Mouse (Mus musculus): ENCODE results near the gene Il1f10. TPM values are rescaled to one million over a fixed set of nuclear protein-coding genes. Genes with fewer than 3 reads are reported as not detected.

Il1f10 gene
- polyA plus RNA-seq (2014; fragmentation: Nextera tagmentation; extraction: Ambion mirVana) = not detected in 2 replicates

DNA sequence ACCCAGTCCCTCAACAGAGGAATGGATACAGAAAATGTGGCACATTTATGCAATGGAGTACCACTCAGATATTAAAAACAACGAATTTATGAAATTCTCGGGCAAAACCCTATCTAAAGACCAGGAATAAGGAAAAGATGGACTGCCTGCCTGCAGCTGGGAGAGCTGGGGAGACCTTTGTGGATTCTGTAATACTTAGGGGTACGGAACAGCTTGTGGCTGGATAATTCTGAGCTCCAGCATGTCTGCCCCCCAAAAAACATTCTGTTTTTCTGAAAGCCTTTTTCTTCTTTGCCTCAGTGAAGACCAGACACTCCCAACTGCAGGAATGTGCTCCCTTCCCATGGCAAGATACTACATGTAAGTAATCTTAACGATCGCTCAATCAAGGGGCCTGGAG is at the start of gene Il1f10:
Il1f10 (plus strand) TSS at position 301 of the 400 bp plus-strand sequence.
- Histone ChIP-seq H3K4me3 (ENCODE audit: low read depth, low read length) (no peak within 1 kb of the TSS), H3K27me3 (ENCODE audit: control insufficient read depth, insufficient read depth, low read length) (no peaks in the 10 kb centered on the region), H3K4me2 (no peak within 1 kb of the TSS), H3K27ac (ENCODE audit: low read depth, low read length) (no peak within 1 kb of the TSS), H3K4me1 (ENCODE audit: control insufficient read depth, insufficient read depth, low read length) (no peaks in the 10 kb centered on the region), H3K9me3 (ENCODE audit: control insufficient read depth, low read length) (no peaks in the 10 kb centered on the region), H3K36me3 (ENCODE audit: control insufficient read depth, insufficient read depth, low read length) (no peaks in the 10 kb centered on the region), H3K9ac (ENCODE audit: low read length) (no peak within 1 kb of the TSS)
- WGBS = 84% methylated on average over 5 of the region's 5 CpGs
- no peak for DNase-seq (ENCODE audit: low spot score, missing footprints)
- ATAC-seq (ENCODE audit: low FRiP score) = no peak

DNA sequence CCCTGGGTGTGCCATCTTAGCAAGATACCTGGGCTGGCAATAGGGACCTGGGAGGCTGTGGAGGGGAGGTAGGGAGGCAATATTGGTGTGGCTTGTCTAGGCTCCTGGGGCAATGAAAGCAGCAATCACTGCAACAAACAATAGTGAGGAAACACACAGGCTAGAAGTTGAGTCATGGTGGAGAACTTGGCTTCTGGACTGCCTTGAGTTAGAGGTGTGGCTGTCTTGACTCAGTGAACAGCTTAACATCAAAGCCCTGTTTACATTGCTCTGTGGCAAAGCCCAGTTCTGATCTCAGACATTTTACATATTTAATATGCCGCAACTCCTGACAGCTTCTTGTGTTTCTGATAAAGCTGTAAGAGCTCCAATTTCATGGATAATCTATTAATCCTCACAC is 23.5 kb upstream of the Il1f10 start:
- H3K4me3 ChIP-seq (ENCODE audit: low read depth, low read length) = no peak overlapping the region
- no peaks in the 10 kb centered on the region for H3K9me3 ChIP-seq (ENCODE audit: control insufficient read depth, low read length)
- H3K27ac ChIP-seq (ENCODE audit: low read depth, low read length) = no peak overlapping the region
- no peak overlapping the region for H3K4me2 ChIP-seq
- H3K4me1 ChIP-seq (ENCODE audit: control insufficient read depth, insufficient read depth, low read length) = no peaks in the 10 kb centered on the region
- H3K36me3 ChIP-seq (ENCODE audit: control insufficient read depth, insufficient read depth, low read length) = no peaks in the 10 kb centered on the region
- 91% methylated on average over 1 of the region's 1 CpGs for WGBS
- no peak overlapping the region for H3K9ac ChIP-seq (ENCODE audit: low read length)
- DNase-seq (ENCODE audit: low spot score, missing footprints) = no peak
- no peak for ATAC-seq (ENCODE audit: low FRiP score)
- no peaks in the 10 kb centered on the region for H3K27me3 ChIP-seq (ENCODE audit: control insufficient read depth, insufficient read depth, low read length)

DNA sequence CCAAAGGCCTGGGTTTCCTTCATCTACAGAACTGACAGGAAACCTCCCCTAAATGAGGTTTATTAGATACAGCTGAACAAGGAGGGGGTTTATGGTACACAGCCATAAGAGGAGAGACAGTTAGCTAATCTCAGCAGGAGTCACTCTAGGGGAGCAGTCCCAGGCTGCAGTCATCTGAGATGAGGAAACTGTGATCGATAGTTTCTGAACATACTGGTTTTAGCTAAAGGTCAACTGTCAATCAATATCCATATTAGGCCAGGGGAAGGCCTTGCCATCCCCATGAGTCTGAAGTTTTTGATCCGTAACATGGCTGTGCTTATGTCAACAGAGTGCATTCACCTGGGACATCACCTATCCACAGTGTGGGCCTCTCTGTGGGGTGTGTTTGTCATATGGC is 17.4 kb upstream of the Il1f10 start:
- no peak overlapping the region for H3K27ac ChIP-seq (ENCODE audit: low read depth, low read length)
- no peak overlapping the region for H3K9ac ChIP-seq (ENCODE audit: low read length)
- H3K4me2 ChIP-seq = no peak overlapping the region
- no peaks in the 10 kb centered on the region for H3K9me3 ChIP-seq (ENCODE audit: control insufficient read depth, low read length)
- no peaks in the 10 kb centered on the region for H3K27me3 ChIP-seq (ENCODE audit: control insufficient read depth, insufficient read depth, low read length)
- H3K4me1 ChIP-seq (ENCODE audit: control insufficient read depth, insufficient read depth, low read length) = no peaks in the 10 kb centered on the region
- 92% methylated on average over 2 of the region's 2 CpGs for WGBS
- no peak for ATAC-seq (ENCODE audit: low FRiP score)
- DNase-seq (ENCODE audit: low spot score, missing footprints) = no peak
- H3K36me3 ChIP-seq (ENCODE audit: control insufficient read depth, insufficient read depth, low read length) = no peaks in the 10 kb centered on the region
- no peak overlapping the region for H3K4me3 ChIP-seq (ENCODE audit: low read depth, low read length)

DNA sequence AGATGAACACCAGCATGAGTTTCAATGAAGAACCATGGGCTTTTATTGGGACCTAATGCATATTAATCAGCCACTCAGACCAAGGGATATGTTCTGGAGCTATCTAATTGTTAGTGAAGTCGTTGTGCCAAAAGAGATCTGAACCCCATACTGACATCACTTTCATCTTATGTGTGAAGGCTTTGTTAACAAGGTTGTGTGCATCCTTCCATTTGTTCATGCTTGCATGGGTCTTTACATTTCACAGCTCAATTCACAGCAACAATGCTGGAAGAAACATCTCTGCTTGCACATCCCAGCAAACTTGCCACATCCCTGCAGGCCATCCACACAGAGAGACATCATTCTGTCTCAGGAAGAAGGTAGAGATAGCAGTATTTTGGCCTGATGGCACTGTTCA is 15.8 kb upstream of the Il1f10 start:
- ATAC-seq (ENCODE audit: low FRiP score) = no peak
- WGBS = 27% methylated on average over 1 of the region's 1 CpGs

DNA sequence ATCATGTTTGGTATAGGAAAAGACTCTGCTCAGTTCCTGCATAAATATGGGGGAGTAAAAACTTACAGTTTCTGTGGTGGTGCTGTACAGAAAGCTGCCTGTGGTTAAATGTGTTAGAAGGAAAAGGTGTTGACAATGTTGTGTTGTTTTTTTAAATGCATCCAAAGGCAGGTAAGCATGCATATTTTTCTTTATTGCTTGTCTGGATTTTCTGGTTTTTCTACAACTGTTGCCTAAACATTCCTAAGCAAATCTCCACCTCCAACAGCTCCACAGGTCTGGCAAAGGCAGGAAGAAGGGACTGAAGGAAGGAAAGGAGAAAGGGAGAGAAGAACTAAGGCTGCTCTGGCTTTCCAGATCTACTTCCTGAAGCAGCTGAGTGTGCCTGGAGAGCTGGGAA is 14.3 kb upstream of the Il1f10 start, which contains the start of gene Il1f5:
Il1f5 (plus strand) TSS at position 301 of the 400 bp plus-strand sequence.
- no peak for DNase-seq (ENCODE audit: low spot score, missing footprints)
- no peak within 1 kb of the TSS for H3K4me3 ChIP-seq (ENCODE audit: low read depth, low read length)
- no peaks in the 10 kb centered on the region for H3K9me3 ChIP-seq (ENCODE audit: control insufficient read depth, low read length)
- H3K27ac ChIP-seq (ENCODE audit: low read depth, low read length) = no peak within 1 kb of the TSS
- no peak for ATAC-seq (ENCODE audit: low FRiP score)
- no peak within 1 kb of the TSS for H3K4me2 ChIP-seq
- H3K4me1 ChIP-seq (ENCODE audit: control insufficient read depth, insufficient read depth, low read length) = no peaks in the 10 kb centered on the region
- no peaks in the 10 kb centered on the region for H3K36me3 ChIP-seq (ENCODE audit: control insufficient read depth, insufficient read depth, low read length)
- H3K9ac ChIP-seq (ENCODE audit: low read length) = no peak within 1 kb of the TSS
- H3K27me3 ChIP-seq (ENCODE audit: control insufficient read depth, insufficient read depth, low read length) = no peaks in the 10 kb centered on the region

More for the DNA sequence above, 15.8 kb upstream of the Il1f10 start:
- Histone ChIP-seq H3K4me2 (no peak overlapping the region), H3K4me1 (ENCODE audit: control insufficient read depth, insufficient read depth, low read length) (no peaks in the 10 kb centered on the region), H3K4me3 (ENCODE audit: low read depth, low read length) (no peak overlapping the region), H3K9ac (ENCODE audit: low read length) (no peak overlapping the region), H3K9me3 (ENCODE audit: control insufficient read depth, low read length) (no peaks in the 10 kb centered on the region), H3K36me3 (ENCODE audit: control insufficient read depth, insufficient read depth, low read length) (no peaks in the 10 kb centered on the region), H3K27me3 (ENCODE audit: control insufficient read depth, insufficient read depth, low read length) (no peaks in the 10 kb centered on the region), H3K27ac (ENCODE audit: low read depth, low read length) (no peak overlapping the region)
- DNase-seq (ENCODE audit: low spot score, missing footprints) = no peak

DNA sequence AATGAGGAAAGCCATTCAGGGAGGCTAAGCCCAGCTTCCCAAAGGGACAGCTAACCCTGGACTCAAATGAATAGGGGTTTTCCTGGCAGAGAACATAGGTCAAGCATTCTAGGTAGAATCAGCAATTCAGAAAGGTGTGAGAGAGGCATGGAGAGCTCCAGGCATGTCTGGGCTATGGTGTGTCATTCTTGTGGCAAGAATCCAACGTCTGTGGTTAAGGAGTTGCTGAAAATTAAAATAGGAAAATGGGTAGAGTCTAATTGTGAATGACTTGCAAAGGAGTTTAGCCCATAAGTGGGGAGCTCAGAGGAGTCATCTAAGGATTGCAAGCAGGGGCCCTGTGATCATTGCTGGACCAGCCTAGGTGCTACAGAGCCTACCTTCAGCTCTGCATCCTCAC is 3.6 kb downstream of the Il1f10 start:
- no peaks in the 10 kb centered on the region for H3K36me3 ChIP-seq (ENCODE audit: control insufficient read depth, insufficient read depth, low read length)
- H3K9ac ChIP-seq (ENCODE audit: low read length) = no peak overlapping the region
- no peak for ATAC-seq (ENCODE audit: low FRiP score)
- 65% methylated on average over 1 of the region's 1 CpGs for WGBS
- no peak overlapping the region for H3K4me3 ChIP-seq (ENCODE audit: low read depth, low read length)
- H3K4me2 ChIP-seq = no peak overlapping the region
- no peaks in the 10 kb centered on the region for H3K27me3 ChIP-seq (ENCODE audit: control insufficient read depth, insufficient read depth, low read length)
- no peaks in the 10 kb centered on the region for H3K4me1 ChIP-seq (ENCODE audit: control insufficient read depth, insufficient read depth, low read length)
- no peak overlapping the region for H3K27ac ChIP-seq (ENCODE audit: low read depth, low read length)
- no peaks in the 10 kb centered on the region for H3K9me3 ChIP-seq (ENCODE audit: control insufficient read depth, low read length)
- DNase-seq (ENCODE audit: low spot score, missing footprints) = no peak

DNA sequence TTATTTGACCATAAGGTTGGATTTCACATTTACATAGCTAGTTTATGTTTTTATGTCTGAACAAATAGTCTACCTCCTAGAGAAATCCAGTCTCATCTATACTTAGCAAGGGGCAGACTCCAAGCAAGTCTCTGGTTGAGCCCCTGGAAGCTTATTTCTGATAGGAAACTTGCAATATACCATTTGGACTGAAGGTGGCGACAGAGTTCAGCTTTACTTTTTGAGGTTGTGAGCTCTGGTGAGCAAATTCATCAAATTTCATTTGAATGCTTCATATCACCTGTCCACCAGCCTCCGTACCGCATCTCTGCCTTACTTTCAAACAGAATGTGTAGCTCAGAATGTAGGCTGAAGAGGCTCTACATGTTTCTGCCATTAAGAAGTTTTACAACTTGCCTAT is 5.8 kb downstream of the Il1f10 start:
- Histone ChIP-seq H3K9ac (ENCODE audit: low read length) (no peak overlapping the region), H3K4me3 (ENCODE audit: low read depth, low read length) (no peak overlapping the region), H3K4me1 (ENCODE audit: control insufficient read depth, insufficient read depth, low read length) (no peaks in the 10 kb centered on the region), H3K27ac (ENCODE audit: low read depth, low read length) (no peak overlapping the region), H3K27me3 (ENCODE audit: control insufficient read depth, insufficient read depth, low read length) (no peaks in the 10 kb centered on the region), H3K4me2 (no peak overlapping the region), H3K9me3 (ENCODE audit: control insufficient read depth, low read length) (no peaks in the 10 kb centered on the region), H3K36me3 (ENCODE audit: control insufficient read depth, insufficient read depth, low read length) (no peaks in the 10 kb centered on the region)
- ATAC-seq (ENCODE audit: low FRiP score) = no peak
- 19% methylated on average over 3 of the region's 3 CpGs for WGBS
- DNase-seq (ENCODE audit: low spot score, missing footprints) = peak; percentile 97

DNA sequence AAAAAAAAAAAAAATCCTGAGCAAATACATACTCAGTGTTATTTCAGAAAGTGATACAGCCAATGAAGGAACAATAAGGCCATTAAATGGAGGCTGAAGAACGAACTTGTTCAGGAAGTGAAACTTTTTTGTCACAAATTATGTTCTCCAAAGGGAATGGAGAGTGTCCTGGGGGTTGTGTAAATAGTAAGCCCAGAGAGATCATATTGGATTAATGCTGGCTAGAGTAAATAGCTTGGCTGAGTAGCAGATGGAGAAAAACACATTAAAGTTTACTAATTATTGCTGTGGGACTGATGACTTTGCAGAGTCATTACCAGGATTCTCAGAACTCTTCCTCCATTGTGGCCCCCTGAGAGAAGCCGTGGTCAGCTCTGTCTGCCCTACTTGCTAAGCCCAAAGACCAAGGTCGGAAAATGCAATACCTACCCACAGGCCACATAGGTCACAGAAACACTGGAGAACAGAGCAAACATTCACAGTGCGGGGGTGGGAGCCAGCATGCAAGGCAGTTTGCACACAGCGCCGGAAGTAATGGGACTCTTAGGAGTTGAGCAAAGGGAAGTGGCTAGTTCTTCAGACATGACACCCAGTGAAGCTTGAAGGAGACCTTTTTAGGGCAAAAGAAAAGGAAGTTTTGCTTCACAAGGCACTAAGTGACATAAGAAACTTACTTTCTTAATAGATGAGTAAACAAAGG is 20.5 kb downstream of the Il1f10 start:
- WGBS = 81% methylated on average over 6 of the region's 6 CpGs

DNA sequence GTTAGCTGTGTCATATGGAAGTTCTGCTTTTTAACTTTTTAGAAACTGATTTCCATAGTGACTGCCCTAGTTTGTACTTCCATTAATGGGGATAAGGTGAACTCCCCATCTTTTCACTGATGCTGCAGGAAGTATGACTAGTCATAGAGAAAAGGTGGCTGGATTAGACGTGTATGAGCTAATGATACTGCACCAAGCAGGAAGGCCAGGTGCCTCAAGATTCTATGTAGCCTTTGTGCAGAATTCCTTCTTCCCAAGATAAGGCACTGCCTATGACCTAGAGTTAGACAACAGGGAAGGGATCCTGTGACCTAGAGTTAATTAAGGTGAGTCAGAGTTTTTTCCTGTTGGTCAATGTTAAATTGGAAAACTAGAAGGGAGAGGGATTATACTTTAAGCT is 25.9 kb downstream of the Il1f10 start:
- DNase-seq (ENCODE audit: low spot score, missing footprints) = no peak
- Histone ChIP-seq H3K9ac (ENCODE audit: low read length) (no peak overlapping the region), H3K4me1 (ENCODE audit: control insufficient read depth, insufficient read depth, low read length) (no peaks in the 10 kb centered on the region), H3K9me3 (ENCODE audit: control insufficient read depth, low read length) (no peaks in the 10 kb centered on the region), H3K27ac (ENCODE audit: low read depth, low read length) (no peak overlapping the region), H3K4me3 (ENCODE audit: low read depth, low read length) (no peak overlapping the region), H3K27me3 (ENCODE audit: control insufficient read depth, insufficient read depth, low read length) (no peaks in the 10 kb centered on the region), H3K36me3 (ENCODE audit: control insufficient read depth, insufficient read depth, low read length) (no peaks in the 10 kb centered on the region), H3K4me2 (no peak overlapping the region)
- ATAC-seq (ENCODE audit: low FRiP score) = no peak
- WGBS = 82% methylated on average over 1 of the region's 1 CpGs

More for the DNA sequence above, 20.5 kb downstream of the Il1f10 start:
- Histone ChIP-seq H3K36me3 (ENCODE audit: control insufficient read depth, insufficient read depth, low read length) (no peaks in the 10 kb centered on the region), H3K27me3 (ENCODE audit: control insufficient read depth, insufficient read depth, low read length) (no peaks in the 10 kb centered on the region), H3K4me3 (ENCODE audit: low read depth, low read length) (no peak overlapping the region), H3K27ac (ENCODE audit: low read depth, low read length) (no peak overlapping the region), H3K9ac (ENCODE audit: low read length) (no peak overlapping the region), H3K4me1 (ENCODE audit: control insufficient read depth, insufficient read depth, low read length) (no peaks in the 10 kb centered on the region), H3K9me3 (ENCODE audit: control insufficient read depth, low read length) (no peaks in the 10 kb centered on the region), H3K4me2 (no peak overlapping the region)
- DNase-seq (ENCODE audit: low spot score, missing footprints) (no peak), ATAC-seq (ENCODE audit: low FRiP score) (no peak)

Data from midbrain, embryonic 11.5 days (tissue).